Mouse (Mus musculus) MEL-GATA-1-ER (cell line): ENCODE results near the gene Huwe1.

ENCODE experiments used
- DNase-seq: peaks from one replicate; pipeline ENCODE4 v3.0.0-alpha.2; 2012; ENCODE audit warnings: low read depth; ENCODE audit errors: extremely low read depth

Huwe1 gene

GRCm38 (mm10) chrX:151951181-151951580 lies 150.6 kb downstream of the Huwe1 start:
- DNase-seq = peak; percentile 85
